Mouse (Mus musculus) neutrophil, adult 65 days (primary cell): ENCODE data around the gene Brdt. TPM values are rescaled to one million over a fixed set of nuclear protein-coding genes. Genes with fewer than 3 reads are reported as not detected.

Experiments
- total RNA-seq: library from RNA; stranded (reverse); gene quantifications from 2 replicates; pipeline ENCODE4 v1.2.4, GENCODE M21; 2023

Gene Brdt
- 0.27 and 0.38 TPM in 2 replicates for total RNA-seq

DNA sequence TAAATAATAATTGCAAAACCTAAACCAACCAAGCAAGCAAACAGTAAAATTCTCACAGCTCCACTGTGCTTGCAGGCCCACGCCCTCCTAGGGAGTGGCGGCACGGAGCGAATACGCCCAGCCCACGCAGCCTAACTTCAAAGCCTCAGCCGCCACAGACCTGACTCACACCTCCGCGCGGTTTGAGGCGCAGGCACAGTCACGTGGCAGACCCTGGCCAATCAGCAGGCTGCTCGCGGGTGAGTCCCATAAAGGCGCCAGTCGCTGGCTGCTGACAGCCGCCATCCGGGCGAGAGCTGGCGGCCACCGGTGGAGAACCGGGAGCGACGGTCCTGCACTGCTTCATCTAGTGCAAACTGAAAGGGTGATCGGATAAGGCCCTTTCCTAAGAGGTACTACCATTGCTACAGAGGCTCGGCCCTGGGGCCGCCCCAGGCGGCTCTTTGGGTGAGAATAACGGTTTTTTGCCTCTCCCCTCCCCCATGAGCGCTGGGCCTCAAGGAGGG is at the start of gene Brdt:
TSS of gene Brdt (plus strand) at position 244 of the 506 bp plus-strand sequence.

GRCm38 (mm10) chr5:107289234-107289764 is 41.7 kb upstream of the Brdt start, which contains the start of gene Tgfbr3:
Tgfbr3 (minus strand) TSS chr5:107289629.

DNA sequence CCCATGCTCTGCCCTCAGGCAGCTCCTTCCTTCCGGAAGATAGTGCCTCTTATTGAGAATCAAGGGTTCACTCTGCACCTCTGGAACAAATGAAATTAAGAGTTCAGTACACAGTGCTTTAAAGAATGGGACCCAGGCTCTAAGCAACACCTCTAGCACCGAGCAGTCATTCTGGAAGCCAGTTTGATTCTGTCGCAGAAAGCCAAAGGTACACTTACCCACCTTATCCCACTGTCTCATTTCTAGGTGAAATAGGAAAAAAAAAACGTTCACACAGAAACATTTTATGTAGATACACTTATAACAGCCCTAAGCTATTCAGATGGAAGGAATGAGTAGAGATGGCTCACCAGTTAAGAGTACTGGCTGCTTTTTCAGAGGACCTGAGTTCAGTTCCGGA is 71.5 kb downstream of the Brdt start, which contains the start of gene Ephx4:
TSS of gene Ephx4 (plus strand) at position 301 of the 400 bp plus-strand sequence.

DNA sequence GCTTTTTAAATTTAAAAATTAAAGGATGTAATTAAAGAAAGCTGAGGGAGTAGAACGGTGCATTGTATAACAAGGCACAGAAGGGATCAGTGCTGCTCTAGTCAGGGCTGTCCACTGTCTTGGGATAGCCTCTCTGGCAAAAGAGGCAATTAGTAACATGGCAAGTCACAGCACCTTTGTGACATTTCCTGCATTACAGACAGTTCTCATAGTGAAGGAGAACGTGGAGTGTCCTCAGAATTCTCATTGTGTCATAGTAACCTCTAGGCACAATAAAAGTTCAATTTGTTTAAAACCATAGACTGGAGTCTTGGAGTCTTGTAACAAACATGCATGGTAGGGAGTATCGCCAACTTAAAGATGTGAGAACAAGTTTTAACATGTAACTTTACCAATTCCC is 100.3 kb downstream of the Brdt start, which contains the start of gene Lpcat2b:
TSS of gene Lpcat2b (plus strand) at position 301 of the 400 bp plus-strand sequence.

Other genes with a start within 250 kb of the Brdt start
- 1.2 and 1.3 TPM in 2 replicates for gene Tgfbr3, start 41.5 kb upstream of the Brdt start, total RNA-seq
- not detected in 2 replicates for gene Ephx4, start 71.6 kb downstream of the Brdt start, total RNA-seq
- gene Lpcat2b, start 100.4 kb downstream of the Brdt start, total RNA-seq, result not detected in 2 replicates
- 2.9 and 4.4 TPM in 2 replicates for gene Btbd8, start 106.8 kb downstream of the Brdt start, total RNA-seq
- gene Gm42669, start 176.5 kb downstream of the Brdt start, total RNA-seq, result not detected in 2 replicates
- not detected in 2 replicates for gene 1700028K03Rik, start 203.6 kb downstream of the Brdt start, total RNA-seq